In the genomic region with DNA sequence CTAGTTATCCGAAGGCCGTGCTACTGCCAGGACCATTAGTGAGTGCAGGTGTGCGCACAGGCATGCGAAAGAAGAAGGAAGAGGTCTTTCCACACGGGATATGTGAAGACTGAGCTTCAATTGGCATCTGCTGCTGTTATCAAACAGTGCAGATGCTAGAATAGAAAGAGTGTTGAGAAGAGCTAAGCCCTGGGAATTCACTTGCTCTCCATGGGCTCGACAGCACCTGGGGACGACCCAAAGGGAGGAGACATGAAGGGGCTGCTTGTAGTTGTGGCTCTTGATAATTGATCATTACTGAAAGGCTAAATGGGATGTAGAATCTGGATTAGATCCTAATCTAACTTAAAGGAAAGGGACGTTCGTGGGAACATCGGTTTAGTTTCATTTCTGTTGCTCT, we compare ENCODE assay signal across 19 mouse cellular contexts.
"Had no signal": no experiment of that assay in that cellular context is flagged by ENCODE, and none has a peak within 500 bp of the region (broad histone marks: within the 10 kb centered on the region; RNA-seq: fewer than 3 reads in every experiment).

No protein-coding gene starts in this region.

- H3K9ac ChIP-seq: lung, embryonic 15.5 days; midbrain, embryonic 12.5 days; neural tube, embryonic 13.5 days; neural tube, embryonic 15.5 days had no signal

- H3K4me3 ChIP-seq: lung, embryonic 15.5 days; megakaryocyte, embryonic 14.5 days; midbrain, embryonic 10.5 days; midbrain, embryonic 12.5 days; myocyte; neural tube, embryonic 13.5 days; neural tube, embryonic 15.5 days had no signal

- H3K27me3 ChIP-seq: lung, embryonic 15.5 days; midbrain, embryonic 12.5 days; neural tube, embryonic 13.5 days; neural tube, embryonic 15.5 days had no signal

- H3K36me3 ChIP-seq: lung, embryonic 15.5 days; midbrain, embryonic 10.5 days; midbrain, embryonic 12.5 days; neural tube, embryonic 13.5 days; neural tube, embryonic 15.5 days had no signal

- DNase-seq: lung, adult 2 months; lung, postnatal 14 days; lung, postnatal 36 days; midbrain, embryonic 14.5 days; retina, postnatal 1 day; right cerebral cortex, adult 18-20 months; thymus, adult 18-20 months; thymus, postnatal 14 days; thymus, postnatal 4 days had no signal

- ATAC-seq: lung, postnatal 0 days; midbrain, embryonic 16.5 days had no signal

- H3K4me2 ChIP-seq: lung, embryonic 15.5 days; midbrain, embryonic 12.5 days; neural tube, embryonic 13.5 days; neural tube, embryonic 15.5 days had no signal

- H3K27ac ChIP-seq: lung, embryonic 15.5 days; macrophage; midbrain, embryonic 10.5 days; midbrain, embryonic 12.5 days; neural tube, embryonic 13.5 days; neural tube, embryonic 15.5 days had no signal

- H3K4me1 ChIP-seq: lung, embryonic 15.5 days; megakaryocyte, embryonic 14.5 days; midbrain, embryonic 10.5 days; neural tube, embryonic 15.5 days had no signal

- H3K9me3 ChIP-seq: lung, embryonic 15.5 days; midbrain, embryonic 10.5 days; midbrain, embryonic 12.5 days; neural tube, embryonic 13.5 days; neural tube, embryonic 15.5 days had no signal
